Mouse (Mus musculus): ENCODE data around the gene Wipi2.

DNA sequence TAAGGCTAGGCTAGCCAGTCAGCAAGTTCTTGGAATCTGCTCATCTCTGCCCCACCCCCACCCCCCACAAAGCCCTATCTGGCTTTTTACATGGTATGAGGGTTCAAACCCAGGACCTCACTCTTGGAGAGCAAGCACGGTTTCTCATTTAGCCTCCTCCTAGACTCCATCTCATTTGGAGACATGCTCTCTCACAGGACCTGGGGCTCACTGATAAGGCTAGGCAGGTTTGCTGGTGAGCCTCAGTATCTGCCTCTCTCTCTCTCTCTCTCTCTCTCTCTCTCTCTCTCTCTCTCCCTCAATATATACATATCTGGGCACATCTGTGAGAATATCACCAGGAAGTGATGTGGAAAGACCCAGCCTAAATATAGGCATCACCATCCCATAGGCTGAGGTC is 51.6 kb downstream of the Wipi2 start:
- TF ChIP-seq POLR2A (IDR thresholded peaks at IDR 0.05; ENCODE audit: extremely low read depth, insufficient read depth, low read length) = no peak
- TF ChIP-seq CTCF (IDR thresholded peaks at IDR 0.05; ENCODE audit: extremely low read depth, insufficient read depth, low read length) = no peak

Data from cortical plate, adult 2 months (tissue).